Mouse (Mus musculus): Measurements from ENCODE around the gene Serpina3n. TPM values are rescaled to one million over a fixed set of nuclear protein-coding genes. Genes with fewer than 3 reads are reported as not detected.
"Not testable (repeated sequence)": the region's sequence is repeated elsewhere in the genome, so short reads cannot be mapped to it uniquely, and the experiment has no call there.

Gene Serpina3n
- total and polyA plus RNA-seq, 3 experiments = not detected

GRCm38 (mm10) chr12:104388477-104388876 is 18.1 kb upstream of the Serpina3n start:
- no peak for ATAC-seq (ENCODE audit: extremely low read depth, insufficient number of reproducible peaks, low FRiP score, poor library complexity, severe bottlenecking)
- Histone ChIP-seq H3K4me3 (ENCODE audit: low read depth, low read length) (no peak overlapping the region), H3K36me3 (replicated peaks) (no peaks in the 10 kb centered on the region), H3K4me1 (ENCODE audit: insufficient read depth, low read depth, low read length) (no peaks in the 10 kb centered on the region), H3K27me3 (ENCODE audit: insufficient read depth, low read length) (no peaks in the 10 kb centered on the region), H3K9me3 (replicated peaks) (peaks cover 45% of the 10 kb centered on the region)
- DNase-seq (ENCODE audit: low spot score) = no peak
- TF ChIP-seq GATA1 (IDR thresholded peaks at IDR 0.05; ENCODE audit: borderline replicate concordance, low read length) (no peak), CTCF (IDR thresholded peaks at IDR 0.05; ENCODE audit: low read depth, low read length) (no peak), GATA2 (IDR thresholded peaks at IDR 0.05; ENCODE audit: borderline replicate concordance, low read depth, low read length) (no peak)

DNA sequence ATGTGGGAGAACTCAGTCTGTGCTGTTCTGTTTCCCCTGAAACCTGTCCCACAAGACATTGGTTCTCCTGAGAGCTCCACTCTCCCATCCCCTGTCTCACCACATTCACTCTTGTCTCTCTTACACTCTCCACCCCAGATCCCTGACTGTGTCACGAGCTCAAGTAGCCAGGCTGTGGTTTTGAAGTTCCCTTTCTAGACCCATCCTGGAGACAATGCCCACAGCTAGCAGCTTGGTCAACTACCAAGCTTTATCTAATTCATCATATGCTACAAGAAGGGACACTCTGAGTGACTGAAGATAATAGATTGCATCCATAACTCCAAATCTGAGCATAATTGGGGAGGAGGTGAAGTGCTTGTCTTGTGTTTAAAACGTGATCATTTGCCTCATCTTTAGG is 15.5 kb upstream of the Serpina3n start:
- not testable (repeated sequence) for DNase-seq (ENCODE audit: low spot score); H3K4me1 ChIP-seq (ENCODE audit: insufficient read depth, low read depth, low read length); ATAC-seq (ENCODE audit: extremely low read depth, insufficient number of reproducible peaks, low FRiP score, poor library complexity, severe bottlenecking); H3K36me3 ChIP-seq (replicated peaks); H3K27me3 ChIP-seq (ENCODE audit: insufficient read depth, low read length); H3K4me3 ChIP-seq (ENCODE audit: low read depth, low read length)
- H3K9me3 ChIP-seq (replicated peaks) = peaks cover 57% of the 10 kb centered on the region

GRCm38 (mm10) chr12:104403968-104404367 is 2.6 kb upstream of the Serpina3n start:
- H3K4me3 ChIP-seq (ENCODE audit: low read depth, low read length) = no peak overlapping the region
- no peaks in the 10 kb centered on the region for H3K27me3 ChIP-seq (ENCODE audit: insufficient read depth, low read length)
- no peak for DNase-seq (ENCODE audit: low spot score)
- no peak for TF ChIP-seq CTCF (IDR thresholded peaks at IDR 0.05; ENCODE audit: low read depth, low read length)
- TF ChIP-seq TAL1 (conservative IDR thresholded peaks at IDR 0.05; ENCODE audit: low read depth, low read length) = no peak
- no peak for TF ChIP-seq GATA2 (IDR thresholded peaks at IDR 0.05; ENCODE audit: borderline replicate concordance, low read depth, low read length)
- TF ChIP-seq GATA1 (IDR thresholded peaks at IDR 0.05; ENCODE audit: borderline replicate concordance, low read length) = no peak
- no peak for TF ChIP-seq POLR2AphosphoS5 (IDR thresholded peaks at IDR 0.05; ENCODE audit: insufficient replicate concordance, low read depth, low read length)
- no peak for ATAC-seq (ENCODE audit: extremely low read depth, insufficient number of reproducible peaks, low FRiP score, poor library complexity, severe bottlenecking)
- H3K4me1 ChIP-seq (ENCODE audit: insufficient read depth, low read depth, low read length) = no peaks in the 10 kb centered on the region
- peaks cover 42% of the 10 kb centered on the region for H3K9me3 ChIP-seq (replicated peaks)
- H3K36me3 ChIP-seq (replicated peaks) = no peaks in the 10 kb centered on the region

- Histone ChIP-seq H3K36me3 (replicated peaks) (no peaks in the 10 kb centered on the region), H3K4me1 (ENCODE audit: insufficient read depth, low read depth, low read length) (no peaks in the 10 kb centered on the region), H3K4me3 (ENCODE audit: low read depth, low read length) (no peak overlapping the region), H3K27me3 (ENCODE audit: insufficient read depth, low read length) (no peaks in the 10 kb centered on the region), H3K9me3 (replicated peaks) (peaks cover 73% of the 10 kb centered on the region)
- TF ChIP-seq GATA1 (IDR thresholded peaks at IDR 0.05; ENCODE audit: borderline replicate concordance, low read length) (no peak), GATA2 (IDR thresholded peaks at IDR 0.05; ENCODE audit: borderline replicate concordance, low read depth, low read length) (no peak), TAL1 (conservative IDR thresholded peaks at IDR 0.05; ENCODE audit: low read depth, low read length) (no peak), CTCF (IDR thresholded peaks at IDR 0.05; ENCODE audit: low read depth, low read length) (no peak), POLR2AphosphoS5 (IDR thresholded peaks at IDR 0.05; ENCODE audit: insufficient replicate concordance, low read depth, low read length) (no peak)
- no peak for ATAC-seq (ENCODE audit: extremely low read depth, insufficient number of reproducible peaks, low FRiP score, poor library complexity, severe bottlenecking)
- DNase-seq (ENCODE audit: low spot score) = no peak
These were observed 6.0 kb downstream of the Serpina3n start for GRCm38 (mm10) chr12:104412507-104412906.

GRCm38 (mm10) chr12:104414576-104414975 is 8.0 kb downstream of the Serpina3n start:
- no peak for ATAC-seq (ENCODE audit: extremely low read depth, insufficient number of reproducible peaks, low FRiP score, poor library complexity, severe bottlenecking)
- Histone ChIP-seq H3K9me3 (replicated peaks) (peaks cover 70% of the 10 kb centered on the region), H3K36me3 (replicated peaks) (no peaks in the 10 kb centered on the region), H3K4me1 (ENCODE audit: insufficient read depth, low read depth, low read length) (no peaks in the 10 kb centered on the region), H3K27me3 (ENCODE audit: insufficient read depth, low read length) (no peaks in the 10 kb centered on the region), H3K4me3 (ENCODE audit: low read depth, low read length) (no peak overlapping the region)
- no peak for TF ChIP-seq POLR2AphosphoS5 (IDR thresholded peaks at IDR 0.05; ENCODE audit: insufficient replicate concordance, low read depth, low read length)
- TF ChIP-seq TAL1 (conservative IDR thresholded peaks at IDR 0.05; ENCODE audit: low read depth, low read length) = no peak
- TF ChIP-seq GATA2 (IDR thresholded peaks at IDR 0.05; ENCODE audit: borderline replicate concordance, low read depth, low read length) = no peak
- no peak for TF ChIP-seq CTCF (IDR thresholded peaks at IDR 0.05; ENCODE audit: low read depth, low read length)
- no peak for TF ChIP-seq GATA1 (IDR thresholded peaks at IDR 0.05; ENCODE audit: borderline replicate concordance, low read length)
- no peak for DNase-seq (ENCODE audit: low spot score)

DNA sequence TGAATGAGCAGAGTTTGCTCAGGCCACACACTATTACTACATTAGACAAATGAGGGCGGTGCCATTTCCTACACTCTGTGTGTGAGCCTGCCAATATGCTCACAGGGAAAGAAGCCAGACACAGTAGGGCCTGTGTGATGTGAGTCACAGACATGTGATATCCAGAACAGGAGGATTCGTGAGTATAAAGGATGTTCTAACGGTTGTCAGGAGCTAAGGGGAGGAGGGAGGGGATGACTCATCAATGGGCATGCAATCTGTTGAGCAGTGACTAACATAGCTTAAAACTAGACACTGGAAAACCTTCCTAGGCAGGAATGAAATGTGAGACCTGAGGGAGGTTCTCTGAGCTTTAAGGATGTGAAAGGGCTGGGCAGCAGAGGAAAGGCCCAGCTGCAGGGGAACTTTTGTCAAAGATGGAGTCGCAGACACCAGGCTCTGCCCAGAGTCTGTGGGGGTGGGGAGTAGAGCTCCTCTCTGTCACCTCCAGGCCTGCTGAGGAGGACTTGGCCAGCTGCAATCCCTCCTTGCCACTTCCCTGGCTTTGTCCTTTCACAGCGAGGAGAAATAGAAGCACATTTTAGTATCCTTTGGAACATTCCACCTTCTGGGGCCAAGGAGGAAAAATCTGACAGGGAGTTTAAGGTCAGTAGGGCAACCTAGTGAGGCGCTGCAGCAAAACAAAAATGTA is 9.2 kb downstream of the Serpina3n start:
- no peaks in the 10 kb centered on the region for H3K27me3 ChIP-seq (ENCODE audit: insufficient read depth, low read length)
- ATAC-seq (ENCODE audit: extremely low read depth, insufficient number of reproducible peaks, low FRiP score, poor library complexity, severe bottlenecking) (no peak), DNase-seq (ENCODE audit: low spot score) (no peak)
- H3K4me3 ChIP-seq (ENCODE audit: low read depth, low read length) = no peak overlapping the region
- H3K36me3 ChIP-seq (replicated peaks) = no peaks in the 10 kb centered on the region
- H3K9me3 ChIP-seq (replicated peaks) = peaks cover 64% of the 10 kb centered on the region
- TF ChIP-seq TAL1 (conservative IDR thresholded peaks at IDR 0.05; ENCODE audit: low read depth, low read length) (no peak), GATA2 (IDR thresholded peaks at IDR 0.05; ENCODE audit: borderline replicate concordance, low read depth, low read length) (no peak), CTCF (IDR thresholded peaks at IDR 0.05; ENCODE audit: low read depth, low read length) (no peak), POLR2AphosphoS5 (IDR thresholded peaks at IDR 0.05; ENCODE audit: insufficient replicate concordance, low read depth, low read length) (no peak), GATA1 (IDR thresholded peaks at IDR 0.05; ENCODE audit: borderline replicate concordance, low read length) (no peak)
- no peaks in the 10 kb centered on the region for H3K4me1 ChIP-seq (ENCODE audit: insufficient read depth, low read depth, low read length)
